Mouse (Mus musculus) lung, adult 2 months (tissue): Measurements from ENCODE around the gene Rbms3. TPM values are rescaled to one million over a fixed set of nuclear protein-coding genes. Genes with fewer than 3 reads are reported as not detected.

Experiments
- DNase-seq: peaks from one replicate; pipeline ENCODE4 v3.0.0; 2022
- H3K4me1 ChIP-seq: fragments of 200-500 bp; 2 replicates; pipeline ENCODE4 v1.6.1; 2011; ENCODE audit warnings: low read length; ENCODE audit not compliant: control insufficient read depth, insufficient read depth
- H3K4me3 ChIP-seq: fragments of 200-500 bp; replicated peaks from 2 replicates; pipeline ENCODE3; 2011; ENCODE audit warnings: low read depth, mild to moderate bottlenecking, control low read depth, low read length; ENCODE audit errors: extremely low read depth
- CTCF ChIP-seq: fragments of 200-500 bp; IDR thresholded peaks from 2 replicates; pipeline ENCODE4 v1.5.1; 2011; ENCODE audit warnings: mild to moderate bottlenecking, low read length, control low read depth; ENCODE audit not compliant: insufficient read depth
- POLR2A ChIP-seq: fragments of 200-500 bp; IDR thresholded peaks from 2 replicates; pipeline ENCODE4 v1.6.1; 2011; ENCODE audit warnings: low read depth, mild to moderate bottlenecking, control low read depth, low read length, borderline replicate concordance; ENCODE audit errors: extremely low read depth
- WGBS: fragments of 180-500 bp; shearing (Covaris S2); methylation state at CpG from one replicate; pipeline ENCODE4 v1.1.7; 2018; 5-methylcytosine and 5-hydroxymethylcytosine counted together
- polyA plus RNA-seq: library from polyadenylated mRNA; depleted of rRNA; stranded (reverse); fragments of >200 nt; gene quantifications from 2 replicates; pipeline ENCODE4 v1.2.3, GENCODE M21; 2012

Rbms3 gene
- polyA plus RNA-seq, 1 experiment: 35.8 TPM

DNA sequence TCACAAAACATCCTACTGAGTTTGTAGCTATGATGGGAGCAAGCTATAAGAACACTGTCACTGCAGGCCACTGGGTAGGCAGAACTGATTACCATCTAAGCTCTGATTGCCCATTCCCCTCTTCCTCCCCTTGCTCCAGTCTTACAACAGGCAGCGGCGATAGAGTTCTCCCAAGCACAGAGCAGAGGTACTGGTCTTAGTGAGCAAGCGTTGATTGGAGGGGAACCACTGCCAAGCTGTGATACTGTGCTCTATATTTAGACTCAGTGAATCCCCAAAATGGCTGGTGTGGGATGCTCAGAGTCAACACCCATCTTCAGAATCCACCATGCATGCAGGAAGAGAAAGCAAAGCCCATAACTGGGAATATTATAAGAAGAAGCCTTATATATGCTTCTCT lies 662.4 kb downstream of the Rbms3 start:
- 89% methylated on average over 3 of the region's 3 CpGs for WGBS
- H3K4me1 ChIP-seq: no peaks in the 10 kb centered on the region
- no peak overlapping the region for H3K4me3 ChIP-seq
- TF ChIP-seq POLR2A (no peak), CTCF (no peak)
- DNase-seq: no peak

DNA sequence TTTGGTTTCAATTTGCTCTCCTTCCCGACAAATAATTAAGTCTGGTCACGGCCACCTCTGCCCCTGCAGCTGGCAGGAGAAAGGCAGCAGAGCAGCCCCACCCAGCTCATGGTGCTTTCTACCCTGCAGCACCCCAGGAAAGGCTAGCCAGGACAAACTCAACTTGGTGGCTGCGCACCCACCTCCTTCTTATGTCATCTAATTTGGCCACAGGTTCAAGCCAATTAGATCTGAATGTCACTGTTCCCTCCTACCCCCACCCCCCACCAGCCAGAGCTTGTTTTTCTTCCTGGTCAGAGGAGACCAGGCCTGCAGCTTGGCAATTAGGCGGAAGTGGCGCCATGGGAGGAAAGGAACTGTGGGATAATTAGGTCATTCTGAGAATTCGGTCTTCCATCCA lies 664.0 kb downstream of the Rbms3 start:
- 76% methylated on average over 6 of the region's 6 CpGs for WGBS
- no peak for TF ChIP-seq POLR2A
- no peaks in the 10 kb centered on the region for H3K4me1 ChIP-seq
- no peak for DNase-seq
- no peak overlapping the region for H3K4me3 ChIP-seq

DNA sequence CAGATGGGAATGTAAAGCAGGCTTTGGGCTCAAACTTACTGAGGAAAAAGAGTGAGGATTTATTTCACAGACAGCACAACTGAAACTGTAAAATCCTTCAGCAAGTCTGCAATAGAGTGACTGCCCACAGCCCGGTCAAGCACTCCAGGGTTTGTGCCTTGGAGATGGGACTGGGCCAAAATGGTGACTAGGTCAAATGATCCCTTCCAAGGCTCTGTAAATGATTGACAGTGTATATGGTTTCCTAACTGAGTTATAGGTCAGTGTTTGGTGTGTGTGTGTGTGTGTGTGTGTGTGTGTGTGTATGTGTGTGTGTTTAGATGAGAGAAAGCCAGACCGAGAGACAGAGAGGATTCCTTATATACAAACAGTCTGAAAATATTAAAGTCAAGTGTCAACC lies 673.6 kb downstream of the Rbms3 start:
- 72% methylated on average over 2 of the region's 2 CpGs for WGBS
- peaks cover 2% of the 10 kb centered on the region; the same call in 1 of the 2 replicates for H3K4me1 ChIP-seq
- DNase-seq: no peak
- H3K4me3 ChIP-seq: no peak overlapping the region
- TF ChIP-seq POLR2A (no peak), CTCF (no peak)

DNA sequence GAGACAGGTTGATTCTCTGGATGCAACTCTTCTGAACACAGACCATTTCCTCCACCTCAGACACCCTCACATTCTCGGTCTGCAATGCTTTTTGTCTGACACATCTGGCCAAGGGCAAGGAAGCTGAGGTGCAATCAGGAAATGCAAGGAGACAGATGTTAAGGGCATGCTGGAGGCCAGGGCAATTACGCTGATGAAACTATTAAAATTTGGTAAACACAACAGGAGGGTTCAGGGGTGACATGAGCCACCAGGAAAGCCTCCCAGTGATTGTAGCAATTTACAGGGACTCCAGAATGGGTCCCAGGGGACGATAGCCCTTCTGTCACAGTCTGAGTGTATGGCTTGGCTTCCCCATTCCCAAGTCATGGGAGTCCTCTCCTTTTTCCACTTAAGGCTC lies 681.5 kb downstream of the Rbms3 start:
- Histone ChIP-seq H3K4me1 (no peaks in the 10 kb centered on the region), H3K4me3 (no peak overlapping the region)
- WGBS: 51% methylated on average over 3 of the region's 3 CpGs
- no peak for DNase-seq
- TF ChIP-seq CTCF: no peak
- TF ChIP-seq POLR2A: no peak

DNA sequence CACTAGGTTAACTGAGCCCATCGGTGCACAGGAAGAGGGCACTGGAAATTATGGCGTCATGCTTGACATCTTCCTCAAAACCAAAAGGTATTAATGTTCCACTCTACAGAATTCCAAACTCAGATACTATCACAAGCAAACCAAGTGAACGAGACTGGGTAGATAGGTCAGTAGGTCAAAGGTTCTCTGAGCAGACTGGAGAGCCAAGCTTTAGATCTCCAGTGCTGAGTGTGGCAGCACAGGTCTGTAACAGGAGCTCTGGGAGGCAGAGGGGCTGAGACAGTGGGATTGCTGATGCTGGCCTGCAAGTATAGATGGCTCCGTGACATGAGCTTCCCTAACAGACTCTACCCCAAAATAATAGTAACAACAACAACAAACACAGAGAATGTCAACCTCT lies 682.3 kb downstream of the Rbms3 start:
- Histone ChIP-seq H3K4me3 (no peak overlapping the region), H3K4me1 (no peaks in the 10 kb centered on the region)
- WGBS: 74% methylated on average over 4 of the region's 4 CpGs
- DNase-seq: no peak
- no peak for TF ChIP-seq POLR2A
- no peak for TF ChIP-seq CTCF

DNA sequence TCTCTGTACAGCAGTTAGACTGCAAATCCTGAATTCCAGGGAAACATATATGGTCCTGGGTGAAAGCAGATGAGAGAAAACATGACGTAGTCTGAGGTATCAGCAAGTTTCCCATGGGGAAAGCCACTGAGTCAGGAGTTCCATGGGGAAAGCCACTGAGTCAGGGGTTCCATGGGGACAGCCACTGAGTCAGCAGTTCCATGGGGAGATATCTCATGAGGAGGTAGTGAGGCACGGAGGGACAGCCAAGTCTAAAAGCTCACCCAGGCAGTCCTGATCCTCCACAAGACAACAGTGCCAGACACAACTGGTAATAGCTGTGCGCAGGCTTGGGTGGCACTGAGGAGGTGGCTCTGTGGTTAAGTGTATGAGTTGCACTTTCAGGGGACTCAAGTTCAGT lies 682.9 kb downstream of the Rbms3 start:
- Histone ChIP-seq H3K4me3 (no peak overlapping the region), H3K4me1 (no peaks in the 10 kb centered on the region)
- no peak for DNase-seq
- TF ChIP-seq CTCF (no peak), POLR2A (no peak)
- 87% methylated on average over 3 of the region's 3 CpGs for WGBS

DNA sequence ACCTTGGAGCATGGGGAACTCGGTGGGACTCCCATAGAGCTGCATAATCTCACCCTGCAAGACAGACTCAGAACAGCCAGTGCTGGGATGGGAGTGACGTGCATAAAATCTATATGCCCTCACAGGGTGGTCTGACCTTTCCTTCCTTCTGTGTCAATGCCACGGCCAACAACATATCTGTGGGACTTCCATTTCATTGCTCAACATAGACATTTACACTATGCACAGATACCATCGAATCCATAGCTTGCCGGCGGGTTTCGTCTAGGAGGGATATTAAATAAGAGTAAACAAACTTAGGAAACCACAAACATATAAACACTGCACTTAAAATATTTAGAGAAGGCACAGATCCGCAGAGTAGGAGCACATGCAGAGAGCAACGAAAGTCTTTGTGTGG lies 684.0 kb downstream of the Rbms3 start:
- no peak overlapping the region for H3K4me3 ChIP-seq
- 73% methylated on average over 9 of the region's 9 CpGs for WGBS
- TF ChIP-seq POLR2A (no peak), CTCF (no peak)
- no peak for DNase-seq
- H3K4me1 ChIP-seq: no peaks in the 10 kb centered on the region

DNA sequence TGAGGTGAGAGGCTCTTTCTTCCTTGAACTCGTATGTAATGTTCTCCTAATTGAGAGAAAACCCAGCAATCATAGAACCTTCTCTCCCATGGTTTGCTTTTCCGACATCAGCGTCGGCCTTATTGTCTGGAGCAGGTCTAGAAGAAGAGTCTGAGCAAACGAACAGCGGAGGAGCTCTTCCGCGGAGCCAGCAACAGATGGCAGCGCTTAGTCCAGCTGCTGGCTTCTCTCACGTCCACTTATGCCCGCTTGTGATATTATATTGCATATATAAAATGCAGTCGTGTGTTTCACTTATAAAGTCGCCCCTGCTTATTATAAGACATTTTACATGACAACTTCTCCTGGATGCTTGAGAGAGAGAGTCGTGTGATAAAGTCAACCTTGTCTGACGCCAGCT lies 685.8 kb downstream of the Rbms3 start:
- Histone ChIP-seq H3K4me3 (no peak overlapping the region), H3K4me1 (no peaks in the 10 kb centered on the region)
- no peak for DNase-seq
- TF ChIP-seq POLR2A: no peak
- no peak for TF ChIP-seq CTCF
- 81% methylated on average over 15 of the region's 15 CpGs for WGBS

DNA sequence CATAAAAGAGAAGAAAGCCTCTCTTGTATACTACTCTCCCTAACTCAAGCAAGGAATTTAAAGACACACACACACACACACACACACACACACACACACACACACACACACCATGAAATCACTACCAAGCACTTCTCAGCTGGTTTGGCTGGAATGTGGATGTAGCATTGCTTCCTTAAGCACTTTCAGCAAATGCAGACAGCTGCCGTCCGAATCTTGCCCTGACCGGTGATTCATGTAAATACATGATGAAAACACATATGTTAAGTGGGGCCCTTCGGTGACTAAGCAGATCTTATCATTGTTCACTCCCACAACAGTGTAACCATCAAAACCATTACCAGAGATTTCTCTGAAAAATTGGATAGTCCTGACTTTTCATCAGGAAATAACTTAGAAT lies 688.6 kb downstream of the Rbms3 start:
- 61% methylated on average over 4 of the region's 4 CpGs for WGBS
- no peaks in the 10 kb centered on the region for H3K4me1 ChIP-seq
- no peak overlapping the region for H3K4me3 ChIP-seq
- TF ChIP-seq POLR2A (no peak), CTCF (no peak)
- no peak for DNase-seq

DNA sequence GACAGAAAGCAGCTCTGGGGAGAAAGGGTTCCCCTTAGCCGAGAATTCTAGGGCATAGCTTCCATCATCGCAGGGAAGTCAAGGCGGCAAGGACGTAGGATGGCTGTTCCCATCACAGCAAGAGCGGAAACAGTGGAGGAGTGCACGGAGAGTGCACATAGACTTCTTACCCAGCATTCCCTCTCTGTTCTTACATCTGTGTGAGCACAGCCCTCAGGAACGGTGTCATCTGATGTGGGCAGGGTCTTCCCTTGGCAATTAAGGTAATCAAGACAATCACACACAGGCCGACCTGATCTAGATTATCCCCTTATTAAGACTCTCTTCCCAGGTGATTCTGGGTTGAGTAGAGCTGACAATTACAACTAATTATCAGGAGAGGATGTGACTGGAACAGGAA lies 689.0 kb downstream of the Rbms3 start:
- TF ChIP-seq CTCF: no peak
- no peak for TF ChIP-seq POLR2A
- DNase-seq: no peak
- 84% methylated on average over 8 of the region's 8 CpGs for WGBS
- Histone ChIP-seq H3K4me3 (no peak overlapping the region), H3K4me1 (no peaks in the 10 kb centered on the region)

DNA sequence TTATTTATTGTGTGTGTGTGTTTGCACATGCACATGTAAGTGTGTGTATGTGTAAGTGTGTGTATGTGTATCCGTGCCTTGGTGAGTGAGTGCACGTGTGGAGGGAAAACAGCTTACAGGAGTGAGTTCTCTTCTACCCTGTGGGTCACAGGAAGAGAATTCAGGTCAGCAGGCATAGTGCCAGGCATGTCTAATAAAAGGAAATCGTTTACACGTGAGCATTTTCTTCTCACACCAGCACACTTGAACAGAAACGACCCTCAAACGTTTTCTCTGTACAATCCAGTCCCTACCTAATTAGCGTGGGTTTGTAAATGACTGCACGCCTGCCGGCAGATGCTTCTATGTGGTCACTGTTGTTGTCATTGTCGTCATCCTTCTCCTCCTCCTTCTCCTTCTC lies 701.4 kb downstream of the Rbms3 start:
- H3K4me1 ChIP-seq: no peaks in the 10 kb centered on the region; the same call in 1 of the 2 replicates
- H3K4me3 ChIP-seq: no peak overlapping the region
- 41% methylated on average over 10 of the region's 10 CpGs for WGBS
- TF ChIP-seq CTCF (no peak), POLR2A (no peak)
- DNase-seq: no peak

DNA sequence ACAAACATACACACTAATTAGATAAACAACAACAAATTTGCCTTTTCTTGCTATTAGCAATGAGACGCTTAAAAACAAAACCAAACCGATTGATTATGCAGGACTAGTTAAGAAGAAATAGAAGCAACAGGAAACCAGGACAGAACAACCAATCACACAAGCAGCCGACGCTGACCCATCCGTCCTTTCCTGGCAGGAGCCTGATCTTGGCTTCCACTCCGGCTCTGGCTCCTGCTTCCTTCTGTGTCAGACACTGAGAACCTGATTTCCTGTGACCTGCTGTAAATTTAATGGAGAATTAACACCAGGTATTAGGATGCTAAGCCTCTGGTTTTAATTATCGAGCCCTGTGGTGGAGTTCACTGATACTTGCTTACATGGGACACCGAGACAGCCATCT lies 706.6 kb downstream of the Rbms3 start:
- WGBS: 75% methylated on average over 8 of the region's 8 CpGs
- Histone ChIP-seq H3K4me1 (no peaks in the 10 kb centered on the region), H3K4me3 (no peak overlapping the region)
- no peak for TF ChIP-seq POLR2A
- no peak for TF ChIP-seq CTCF
- no peak for DNase-seq
